Mouse (Mus musculus) midbrain, postnatal 0 days (tissue): ENCODE data around the gene Sez6l. TPM values are rescaled to one million over a fixed set of nuclear protein-coding genes. Genes with fewer than 3 reads are reported as not detected.
"Not testable (repeated sequence)": the region's sequence is repeated elsewhere in the genome, so short reads cannot be mapped to it uniquely, and the experiment has no call there.

Source experiments
- ATAC-seq: fragments of 200-750 bp; cut with Nextera tagmentation; 2 replicates; pipeline ENCODE4 v1.8.0; 2017; ENCODE audit warnings: moderate number of reproducible peaks, mild to moderate bottlenecking, moderate TSS enrichment, moderate library complexity; ENCODE audit not compliant: low FRiP score
- DNase-seq: peaks from one replicate; pipeline ENCODE4 v3.0.0-alpha.2; 2015; ENCODE audit warnings: low spot score
- H3K27ac ChIP-seq: fragments of 300-500 bp; sonication (generic); 2 replicates; pipeline ENCODE4 v1.5.1; 2014; ENCODE audit warnings: low read depth, mild to moderate bottlenecking, low read length, mixed read lengths
- H3K27me3 ChIP-seq: fragments of 300-500 bp; sonication (generic); 2 replicates; pipeline ENCODE4 v1.6.1; 2014; ENCODE audit warnings: low read length, control low read depth, mixed read lengths; ENCODE audit not compliant: insufficient read depth
- H3K36me3 ChIP-seq: fragments of 300-500 bp; sonication (generic); 2 replicates; pipeline ENCODE4 v1.6.1; 2014; ENCODE audit warnings: low read length, control low read depth, mixed read lengths; ENCODE audit not compliant: insufficient read depth
- H3K4me1 ChIP-seq: fragments of 300-500 bp; sonication (generic); 2 replicates; pipeline ENCODE4 v1.6.1; 2014; ENCODE audit warnings: mild to moderate bottlenecking, control low read depth, antibody characterized with exemption, low read length, mixed read lengths; ENCODE audit not compliant: insufficient read depth
- H3K4me2 ChIP-seq: fragments of 300-500 bp; sonication (generic); 2 replicates; pipeline ENCODE4 v1.6.1; 2014; ENCODE audit warnings: low read depth, mild to moderate bottlenecking, low read length, mixed read lengths; ENCODE audit not compliant: poor library complexity, severe bottlenecking
- H3K4me3 ChIP-seq: fragments of 300-500 bp; sonication (generic); 2 replicates; pipeline ENCODE4 v1.5.1; 2014; ENCODE audit warnings: low read depth, mild to moderate bottlenecking, low read length, moderate library complexity
- H3K9ac ChIP-seq: fragments of 300-500 bp; sonication (generic); replicated peaks from 2 replicates; pipeline ENCODE4 v1.6.1; 2014; ENCODE audit warnings: mild to moderate bottlenecking, low read length, moderate library complexity, mixed read lengths; ENCODE audit not compliant: poor library complexity, severe bottlenecking
- H3K9me3 ChIP-seq: fragments of 300-500 bp; sonication (generic); 2 replicates; pipeline ENCODE4 v1.6.1; 2016; ENCODE audit warnings: low read length, control low read depth
- CTCF ChIP-seq: IDR thresholded peaks from 2 replicates; pipeline ENCODE4 v1.5.1; 2016; ENCODE audit warnings: antibody characterized with exemption, mild to moderate bottlenecking
- WGBS: fragments of 180-500 bp; shearing (Covaris S2); extraction: QIAGEN DNeasy Blood & Tissue Kit; methylation state at CpG from one replicate; pipeline ENCODE4 v1.1.7; 2014; 5-methylcytosine and 5-hydroxymethylcytosine counted together
- polyA plus RNA-seq: library from polyadenylated mRNA; unstranded; fragments of >200 nt; fragmentation: Nextera tagmentation; extraction: Ambion mirVana; gene quantifications from 2 replicates; pipeline ENCODE4 v1.2.1, GENCODE M21; 2015
- total RNA-seq: library from RNA; depleted of rRNA; stranded (reverse); fragments of >200 nt; gene quantifications from 2 replicates; pipeline ENCODE4 v1.2.3, GENCODE M21; 2014

Sez6l gene
- total and polyA plus RNA-seq, 2 experiments from 2014 or later, result 65.7 to 101 TPM

DNA sequence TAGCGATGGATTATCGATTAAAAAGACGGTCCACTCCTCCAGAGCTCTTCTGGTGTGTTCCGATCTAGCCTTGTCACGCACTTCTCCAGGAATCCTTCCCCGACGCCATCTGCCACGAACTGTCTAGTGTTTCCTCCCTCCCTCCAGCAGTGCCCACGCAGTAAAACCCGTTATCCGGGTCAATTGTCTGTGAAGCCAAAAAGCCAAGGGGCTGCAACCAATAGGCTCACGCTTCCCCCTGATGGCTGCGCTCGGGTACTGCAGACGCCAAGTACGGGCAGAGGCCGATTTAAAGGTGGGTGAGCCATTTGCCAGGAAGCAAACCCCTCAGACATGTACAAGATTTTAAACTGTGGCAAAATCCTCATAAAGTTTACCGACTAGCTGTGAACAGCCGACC is 148.0 kb downstream of the Sez6l start:
- DNase-seq (peak; percentile 88), ATAC-seq (peak; percentile 41; the same call in 1 of the 2 replicates)
- Histone ChIP-seq H3K9me3 (no peaks in the 10 kb centered on the region), H3K4me3 (no peak overlapping the region), H3K9ac (no peak overlapping the region), H3K27me3 (peaks cover 5% of the 10 kb centered on the region; the same call in 1 of the 2 replicates), H3K4me2 (peak overlapping the region; percentile 24; the same call in 1 of the 2 replicates), H3K36me3 (peaks cover 19% of the 10 kb centered on the region), H3K4me1 (no peaks in the 10 kb centered on the region), H3K27ac (no peak overlapping the region)
- peak; percentile 90 for TF ChIP-seq CTCF
- 7% methylated on average over 19 of the region's 19 CpGs for WGBS

DNA sequence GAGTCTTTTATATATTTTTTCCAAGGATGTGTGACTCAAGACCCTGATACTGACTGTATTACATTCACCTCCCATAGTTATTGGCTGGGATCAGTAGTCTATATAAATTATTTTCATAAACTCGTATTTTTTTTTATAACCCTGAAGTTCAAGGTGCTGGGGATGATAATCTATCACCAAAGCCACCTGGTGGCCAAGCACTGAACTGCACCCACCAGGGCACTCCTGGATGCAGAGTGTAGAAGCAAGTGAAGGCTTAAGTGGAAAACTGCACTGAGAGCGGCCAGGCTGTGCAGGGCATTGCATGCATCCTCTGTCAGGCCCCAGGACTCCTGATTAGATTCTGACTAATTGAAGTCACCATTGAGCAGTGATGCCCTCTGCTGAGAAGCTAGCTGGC is 149.7 kb downstream of the Sez6l start:
- WGBS, result 19% methylated on average over 2 of the region's 2 CpGs
- H3K4me2 ChIP-seq, result no peak overlapping the region
- H3K4me1 ChIP-seq, result no peaks in the 10 kb centered on the region
- H3K9me3 ChIP-seq, result no peaks in the 10 kb centered on the region
- ATAC-seq (no peak), DNase-seq (peak; percentile 83)
- peak; percentile 92 for TF ChIP-seq CTCF
- no peak overlapping the region for H3K9ac ChIP-seq
- no peak overlapping the region for H3K4me3 ChIP-seq
- H3K36me3 ChIP-seq, result peaks cover 31% of the 10 kb centered on the region
- H3K27ac ChIP-seq, result no peak overlapping the region
- peaks cover 5% of the 10 kb centered on the region; the same call in 1 of the 2 replicates for H3K27me3 ChIP-seq

DNA sequence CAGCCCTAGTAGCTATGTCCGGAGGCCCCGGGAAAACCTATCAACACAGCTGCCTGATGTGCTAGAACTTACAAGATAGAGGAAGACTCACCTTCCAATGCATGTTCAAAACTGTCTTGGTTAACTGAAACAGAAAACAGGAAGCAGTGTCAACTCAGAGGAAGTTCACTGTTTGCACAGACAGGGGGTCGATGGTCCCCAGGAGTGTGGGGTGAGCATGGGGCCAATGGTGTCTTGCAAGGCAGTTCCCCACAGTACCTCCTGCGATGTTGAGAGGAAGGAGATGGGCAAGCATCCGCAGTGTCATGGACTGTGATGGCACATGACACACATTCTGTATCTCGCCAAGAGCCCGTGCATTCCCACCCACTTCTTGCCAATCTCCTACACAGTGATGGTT is 150.3 kb downstream of the Sez6l start:
- no peaks in the 10 kb centered on the region for H3K9me3 ChIP-seq
- H3K4me2 ChIP-seq, result no peak overlapping the region
- H3K27me3 ChIP-seq, result 0 out of 2 replicates have a peak, but pooled peaks cover 5% of the 10 kb centered on the region
- no peaks in the 10 kb centered on the region for H3K4me1 ChIP-seq
- peaks cover 30% of the 10 kb centered on the region for H3K36me3 ChIP-seq
- no peak overlapping the region for H3K4me3 ChIP-seq
- no peak for TF ChIP-seq CTCF
- no peak overlapping the region for H3K9ac ChIP-seq
- no peak for DNase-seq
- 89% methylated on average over 7 of the region's 7 CpGs for WGBS
- H3K27ac ChIP-seq, result no peak overlapping the region
- no peak for ATAC-seq

DNA sequence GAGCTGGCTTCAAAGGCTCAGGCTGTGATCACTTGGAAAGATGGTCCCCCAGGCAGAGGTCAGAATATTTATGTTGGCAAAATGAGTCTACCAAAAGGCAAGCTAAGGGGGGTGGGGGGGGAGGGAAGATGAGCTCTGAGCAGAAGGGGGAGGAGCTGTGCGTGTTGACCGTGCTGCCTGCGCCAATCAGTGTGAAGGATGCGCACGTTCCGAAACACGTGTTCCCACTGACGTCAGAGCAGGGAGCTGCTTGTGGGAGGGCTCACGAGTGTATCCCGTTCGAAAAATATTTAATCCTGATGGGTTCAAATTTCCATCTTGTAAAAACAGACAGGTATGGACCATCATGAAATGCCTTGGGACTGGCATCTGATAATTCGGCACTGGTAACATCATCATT is 157.4 kb downstream of the Sez6l start:
- 33% methylated on average over 12 of the region's 12 CpGs for WGBS
- Histone ChIP-seq H3K9me3 (no peaks in the 10 kb centered on the region), H3K27me3 (no peaks in the 10 kb centered on the region), H3K4me1 (peaks cover 11% of the 10 kb centered on the region; the same call in 1 of the 2 replicates), H3K36me3 (peaks cover 27% of the 10 kb centered on the region), H3K4me3 (no peak overlapping the region), H3K9ac (no peak overlapping the region), H3K27ac (no peak overlapping the region), H3K4me2 (no peak overlapping the region)
- ATAC-seq (no peak), DNase-seq (peak; percentile 50)
- TF ChIP-seq CTCF, result no peak

DNA sequence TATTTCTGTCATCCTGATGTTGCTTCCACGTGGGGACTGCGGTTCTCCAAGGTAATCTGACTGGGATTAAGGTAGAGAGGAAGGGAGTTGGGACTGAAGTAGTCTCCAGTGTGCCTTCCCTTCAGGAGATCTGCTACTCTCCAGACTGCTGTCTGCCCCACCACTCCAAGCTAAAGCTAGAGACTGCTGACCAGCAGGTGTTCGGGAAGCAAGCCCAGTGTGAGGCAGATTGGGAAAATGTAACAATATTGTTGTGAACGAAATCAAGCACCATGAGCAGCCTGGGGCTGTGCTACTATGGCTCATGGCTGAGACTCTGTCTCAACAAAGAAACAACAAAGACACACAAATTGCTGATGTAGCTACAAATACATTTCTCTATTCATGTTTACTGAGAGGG is 159.0 kb downstream of the Sez6l start:
- Histone ChIP-seq H3K4me2 (no peak overlapping the region), H3K27ac (peak overlapping the region; percentile 55), H3K9ac (no peak overlapping the region), H3K27me3 (no peaks in the 10 kb centered on the region), H3K4me1 (peaks cover 11% of the 10 kb centered on the region; the same call in 1 of the 2 replicates), H3K4me3 (no peak overlapping the region), H3K36me3 (peaks cover 16% of the 10 kb centered on the region), H3K9me3 (no peaks in the 10 kb centered on the region)
- ATAC-seq (no peak), DNase-seq (peak; percentile 39)
- WGBS, result 38% methylated on average over 4 of the region's 4 CpGs
- no peak for TF ChIP-seq CTCF

DNA sequence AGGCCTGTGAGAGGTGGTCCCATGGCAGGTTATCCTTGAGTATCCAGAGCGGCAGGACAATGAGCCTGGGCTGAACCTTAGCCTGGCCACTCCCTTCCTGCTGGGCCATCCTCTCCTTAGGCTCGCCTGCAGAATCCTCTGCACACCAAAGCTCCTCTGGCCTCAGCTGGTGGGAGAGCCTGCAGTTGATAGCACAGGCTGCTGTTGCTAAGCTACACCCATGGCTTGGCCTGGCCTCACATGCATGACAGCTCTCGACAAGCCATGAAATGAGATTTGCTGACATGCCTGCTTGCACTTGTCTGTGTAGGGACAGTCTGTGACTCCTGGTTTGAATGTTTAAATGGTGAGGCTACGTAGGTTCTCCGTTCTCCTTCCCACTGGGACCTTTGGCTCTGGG is 160.3 kb downstream of the Sez6l start:
- Histone ChIP-seq H3K27ac (peak overlapping the region; percentile 69), H3K27me3 (no peaks in the 10 kb centered on the region), H3K4me2 (no peak overlapping the region), H3K4me1 (peaks cover 20% of the 10 kb centered on the region), H3K36me3 (peaks cover 11% of the 10 kb centered on the region; the same call in 1 of the 2 replicates), H3K9me3 (no peaks in the 10 kb centered on the region), H3K9ac (no peak overlapping the region), H3K4me3 (no peak overlapping the region)
- WGBS, result 13% methylated on average over 5 of the region's 5 CpGs
- DNase-seq (peak; percentile 75), ATAC-seq (peak; percentile 62)
- TF ChIP-seq CTCF, result no peak

DNA sequence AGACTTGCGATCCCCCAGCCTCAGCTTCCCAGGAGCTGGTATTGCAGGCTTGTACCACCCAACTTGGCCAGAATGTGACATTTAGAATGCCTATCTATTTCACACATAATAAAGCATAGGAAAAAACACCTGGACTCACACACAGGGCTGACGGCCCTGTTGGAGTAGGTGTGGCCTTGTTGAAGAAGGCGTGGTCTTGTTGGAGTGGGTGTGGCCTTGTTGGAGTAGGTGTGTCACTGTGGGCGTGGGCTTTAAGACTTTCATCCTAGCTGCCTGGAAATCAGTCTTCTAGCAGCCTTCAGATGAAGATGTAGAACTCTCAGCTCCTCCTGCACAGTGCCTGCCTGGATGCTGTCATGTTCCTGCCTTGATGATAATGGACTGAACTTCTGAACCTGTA is 164.2 kb downstream of the Sez6l start:
- H3K4me2 ChIP-seq, H3K9me3 ChIP-seq, H3K27me3 ChIP-seq, H3K9ac ChIP-seq, H3K36me3 ChIP-seq, H3K4me3 ChIP-seq, DNase-seq, ATAC-seq: not testable (repeated sequence)
- Histone ChIP-seq H3K27ac (peak overlapping the region; percentile 83), H3K4me1 (peaks cover 37% of the 10 kb centered on the region)
- 84% methylated on average over 4 of the region's 4 CpGs for WGBS
